Mouse (Mus musculus) embryonic facial prominence, embryonic 11.5 days (tissue): ENCODE data around the gene Plekha4. TPM values are rescaled to one million over a fixed set of nuclear protein-coding genes. Genes with fewer than 3 reads are reported as not detected.
A peak's percentile ranks its signal among the peaks of the same experiment; 100 is the strongest.

Source experiments
- ATAC-seq: fragments of 200-750 bp; cut with Nextera tagmentation; replicated peaks from 2 replicates; pipeline ENCODE4 v1.8.0; 2017; ENCODE audit warnings: low read depth; ENCODE audit not compliant: insufficient number of reproducible peaks, low FRiP score, low TSS enrichment
- DNase-seq: peaks from one replicate; pipeline ENCODE4 v3.0.0-alpha.2; 2015; ENCODE audit warnings: low spot score
- H3K27ac ChIP-seq: fragments of 300-500 bp; sonication (generic); replicated peaks from 2 replicates; pipeline ENCODE4 v1.5.1; 2014; ENCODE audit warnings: mild to moderate bottlenecking, low read depth, low read length, control low read depth
- H3K27me3 ChIP-seq: fragments of 300-500 bp; sonication (generic); 2 replicates; pipeline ENCODE4 v1.6.1; 2014; ENCODE audit warnings: mild to moderate bottlenecking, low read length, moderate library complexity, mixed read lengths; ENCODE audit not compliant: control insufficient read depth, insufficient read depth
- H3K36me3 ChIP-seq: fragments of 300-500 bp; sonication (generic); replicated peaks from 2 replicates; pipeline ENCODE4 v1.6.1; 2014; ENCODE audit warnings: low read depth, mild to moderate bottlenecking, low read length, moderate library complexity, mixed read lengths; ENCODE audit not compliant: control insufficient read depth, insufficient read depth
- H3K4me1 ChIP-seq: fragments of 300-500 bp; sonication (generic); 2 replicates; pipeline ENCODE4 v1.6.1; 2014; ENCODE audit warnings: low read length, mixed read lengths; ENCODE audit not compliant: control insufficient read depth, insufficient read depth
- H3K4me2 ChIP-seq: fragments of 300-500 bp; sonication (generic); 2 replicates; pipeline ENCODE4 v1.6.1; 2014; ENCODE audit warnings: low read depth, mild to moderate bottlenecking, control low read depth, low read length, moderate library complexity
- H3K4me3 ChIP-seq: fragments of 300-500 bp; sonication (generic); 2 replicates; pipeline ENCODE4 v1.5.1; 2014; ENCODE audit warnings: low read depth, low read length, control low read depth
- H3K9ac ChIP-seq: fragments of 300-500 bp; sonication (generic); replicated peaks from 2 replicates; pipeline ENCODE4 v1.6.1; 2014; ENCODE audit warnings: mild to moderate bottlenecking, control low read depth, low read length
- H3K9me3 ChIP-seq: fragments of 300-500 bp; sonication (generic); replicated peaks from 2 replicates; pipeline ENCODE4 v1.6.1; 2016; ENCODE audit warnings: mild to moderate bottlenecking, low read length, inconsistent platforms, mixed read lengths; ENCODE audit not compliant: control insufficient read depth
- WGBS: fragments of 180-500 bp; shearing (Covaris S2); extraction: QIAGEN DNeasy Blood & Tissue Kit; methylation state at CpG from one replicate; pipeline ENCODE4 v1.1.7; 2014; 5-methylcytosine and 5-hydroxymethylcytosine counted together
- polyA plus RNA-seq: library from polyadenylated mRNA; unstranded; fragments of >200 nt; fragmentation: Nextera tagmentation; extraction: Ambion mirVana; gene quantifications from 2 replicates; pipeline ENCODE4 v1.2.1, GENCODE M21; 2014

Gene Plekha4
- polyA plus RNA-seq, 1 experiment from 2014 or later, result 0.62 TPM

GRCm38 (mm10) chr7:45589173-45589572 lies 63.0 kb downstream of the Plekha4 start:
- peak; percentile 96 for ATAC-seq
- peak overlapping the region; percentile 43 for H3K4me2 ChIP-seq
- H3K36me3 ChIP-seq, result no peaks in the 10 kb centered on the region
- 0 out of 2 replicates have a peak overlapping the region, but pooled peaks have one; percentile 18 for H3K9ac ChIP-seq
- H3K9me3 ChIP-seq, result no peaks in the 10 kb centered on the region
- peak overlapping the region; percentile 19 for H3K4me3 ChIP-seq
- no peaks in the 10 kb centered on the region for H3K4me1 ChIP-seq
- no peak overlapping the region for H3K27ac ChIP-seq
- 7% methylated on average over 19 of the region's 19 CpGs for WGBS
- DNase-seq, result peak; percentile 93
- H3K27me3 ChIP-seq, result no peaks in the 10 kb centered on the region

- WGBS, result 94% methylated on average over 5 of the region's 5 CpGs
- H3K4me1 ChIP-seq, result no peaks in the 10 kb centered on the region
- no peak overlapping the region for H3K27ac ChIP-seq
- DNase-seq (no peak), ATAC-seq (no peak)
- no peak overlapping the region for H3K4me3 ChIP-seq
- no peaks in the 10 kb centered on the region for H3K9me3 ChIP-seq
- no peak overlapping the region for H3K4me2 ChIP-seq
- no peaks in the 10 kb centered on the region for H3K27me3 ChIP-seq
- H3K9ac ChIP-seq, result no peak overlapping the region
- H3K36me3 ChIP-seq, result no peaks in the 10 kb centered on the region
Measured at GRCm38 (mm10) chr7:45589898-45590297, 63.8 kb downstream of the Plekha4 start.

GRCm38 (mm10) chr7:45590874-45591273 lies 64.7 kb downstream of the Plekha4 start:
- ATAC-seq (no peak), DNase-seq (peak; percentile 27)
- Histone ChIP-seq H3K9me3 (no peaks in the 10 kb centered on the region), H3K4me1 (no peaks in the 10 kb centered on the region), H3K27me3 (no peaks in the 10 kb centered on the region), H3K27ac (no peak overlapping the region), H3K4me2 (no peak overlapping the region), H3K9ac (no peak overlapping the region), H3K4me3 (no peak overlapping the region), H3K36me3 (no peaks in the 10 kb centered on the region)
- 64% methylated on average over 3 of the region's 3 CpGs for WGBS

- H3K27me3 ChIP-seq, result no peaks in the 10 kb centered on the region
- H3K4me2 ChIP-seq, result no peak overlapping the region
- no peak overlapping the region for H3K27ac ChIP-seq
- H3K9me3 ChIP-seq, result no peaks in the 10 kb centered on the region
- ATAC-seq (no peak), DNase-seq (no peak)
- no peaks in the 10 kb centered on the region for H3K4me1 ChIP-seq
- WGBS, result 81% methylated on average over 7 of the region's 7 CpGs
- H3K4me3 ChIP-seq, result no peak overlapping the region
- H3K9ac ChIP-seq, result no peak overlapping the region
- no peaks in the 10 kb centered on the region for H3K36me3 ChIP-seq
Measured at GRCm38 (mm10) chr7:45591880-45592279, 65.8 kb downstream of the Plekha4 start.

- ATAC-seq (no peak), DNase-seq (peak; percentile 78)
- Histone ChIP-seq H3K4me3 (no peak overlapping the region), H3K9me3 (no peaks in the 10 kb centered on the region), H3K27ac (no peak overlapping the region), H3K9ac (no peak overlapping the region), H3K4me2 (no peak overlapping the region), H3K27me3 (no peaks in the 10 kb centered on the region), H3K4me1 (no peaks in the 10 kb centered on the region), H3K36me3 (no peaks in the 10 kb centered on the region)
- WGBS, result 20% methylated on average over 10 of the region's 10 CpGs
Measured at GRCm38 (mm10) chr7:45593118-45593815, 67.1 kb downstream of the Plekha4 start.

GRCm38 (mm10) chr7:45595176-45595575 lies 69.0 kb downstream of the Plekha4 start:
- WGBS, result 75% methylated on average over 4 of the region's 4 CpGs
- Histone ChIP-seq H3K27me3 (no peaks in the 10 kb centered on the region), H3K4me1 (no peaks in the 10 kb centered on the region), H3K9me3 (no peaks in the 10 kb centered on the region), H3K36me3 (no peaks in the 10 kb centered on the region), H3K9ac (no peak overlapping the region), H3K27ac (no peak overlapping the region), H3K4me2 (no peak overlapping the region), H3K4me3 (no peak overlapping the region)
- no peak for ATAC-seq
- DNase-seq, result no peak

- ATAC-seq, result no peak
- WGBS, result 85% methylated on average over 1 of the region's 1 CpGs
- no peak overlapping the region for H3K9ac ChIP-seq
Measured at GRCm38 (mm10) chr7:45596107-45596506, 70.0 kb downstream of the Plekha4 start.

GRCm38 (mm10) chr7:45597013-45597412 lies 70.9 kb downstream of the Plekha4 start:
- no peaks in the 10 kb centered on the region for H3K27me3 ChIP-seq
- H3K4me1 ChIP-seq, result no peaks in the 10 kb centered on the region
- no peak overlapping the region for H3K27ac ChIP-seq
- no peaks in the 10 kb centered on the region for H3K36me3 ChIP-seq
- no peak overlapping the region for H3K4me3 ChIP-seq
- H3K9me3 ChIP-seq, result no peaks in the 10 kb centered on the region
- 84% methylated on average over 5 of the region's 5 CpGs for WGBS
- ATAC-seq (no peak), DNase-seq (no peak)
- H3K4me2 ChIP-seq, result no peak overlapping the region
- no peak overlapping the region for H3K9ac ChIP-seq

More at GRCm38 (mm10) chr7:45596107-45596506, 70.0 kb downstream of the Plekha4 start:
- DNase-seq, result no peak
- no peaks in the 10 kb centered on the region for H3K36me3 ChIP-seq
- no peaks in the 10 kb centered on the region for H3K27me3 ChIP-seq
- no peak overlapping the region for H3K4me2 ChIP-seq
- H3K4me3 ChIP-seq, result no peak overlapping the region
- H3K27ac ChIP-seq, result no peak overlapping the region
- H3K4me1 ChIP-seq, result no peaks in the 10 kb centered on the region
- no peaks in the 10 kb centered on the region for H3K9me3 ChIP-seq
